Mouse (Mus musculus) ES-Bruce4 (cell line): Measurements from ENCODE around the gene Padi6. TPM values are rescaled to one million over a fixed set of nuclear protein-coding genes. Genes with fewer than 3 reads are reported as not detected.

ENCODE experiments used
- H3K27ac ChIP-seq: 2 replicates; pipeline ENCODE4 v1.5.1; 2012; ENCODE audit warnings: low read length, inconsistent platforms; ENCODE audit not compliant: insufficient read depth
- H3K27me3 ChIP-seq: 2 replicates; pipeline ENCODE4 v1.6.1; 2012; ENCODE audit warnings: mild to moderate bottlenecking, low read length, inconsistent platforms; ENCODE audit not compliant: control insufficient read depth, poor library complexity, insufficient read depth, severe bottlenecking
- H3K36me3 ChIP-seq: 2 replicates; pipeline ENCODE4 v1.6.1; 2012; ENCODE audit warnings: inconsistent platforms, mild to moderate bottlenecking, low read length, moderate library complexity; ENCODE audit not compliant: control insufficient read depth, poor library complexity, insufficient read depth, severe bottlenecking
- H3K4me1 ChIP-seq: one replicate; pipeline ENCODE4 v1.8.1; 2011; ENCODE audit warnings: low read length; ENCODE audit not compliant: control insufficient read depth, insufficient read depth
- H3K4me3 ChIP-seq: 2 replicates; pipeline ENCODE4 v1.5.1; 2011; ENCODE audit warnings: low read depth, mild to moderate bottlenecking, low read length
- H3K9ac ChIP-seq: 2 replicates; pipeline ENCODE4 v1.6.1; 2012; ENCODE audit warnings: low read depth, mild to moderate bottlenecking, inconsistent platforms; ENCODE audit not compliant: poor library complexity, severe bottlenecking
- H3K9me3 ChIP-seq: replicated peaks from 2 replicates; pipeline ENCODE4 v1.6.1; 2012; ENCODE audit warnings: mild to moderate bottlenecking, low read length, inconsistent platforms; ENCODE audit not compliant: control insufficient read depth, poor library complexity, insufficient read depth, severe bottlenecking
- CTCF ChIP-seq: IDR thresholded peaks from one replicate; pipeline ENCODE4 v1.8.1; 2011; ENCODE audit warnings: low read depth, low read length
- EP300 ChIP-seq: IDR thresholded peaks from 2 replicates; pipeline ENCODE4 v1.6.1; 2011; ENCODE audit warnings: low read depth, low read length; ENCODE audit not compliant: insufficient read depth
- POLR2A ChIP-seq: IDR thresholded peaks from one replicate; pipeline ENCODE4 v1.8.1; 2011; ENCODE audit warnings: low read length; ENCODE audit not compliant: insufficient read depth
- polyA plus RNA-seq: library from polyadenylated mRNA; stranded (reverse); fragments of >200 nt; gene quantifications from 2 replicates; pipeline ENCODE4 v1.2.4, GENCODE M21; 2011; ENCODE audit warnings: low read depth; ENCODE audit not compliant: missing spikeins, insufficient read depth, insufficient read length

The Padi6 gene
- polyA plus RNA-seq, 1 experiment = not detected

DNA sequence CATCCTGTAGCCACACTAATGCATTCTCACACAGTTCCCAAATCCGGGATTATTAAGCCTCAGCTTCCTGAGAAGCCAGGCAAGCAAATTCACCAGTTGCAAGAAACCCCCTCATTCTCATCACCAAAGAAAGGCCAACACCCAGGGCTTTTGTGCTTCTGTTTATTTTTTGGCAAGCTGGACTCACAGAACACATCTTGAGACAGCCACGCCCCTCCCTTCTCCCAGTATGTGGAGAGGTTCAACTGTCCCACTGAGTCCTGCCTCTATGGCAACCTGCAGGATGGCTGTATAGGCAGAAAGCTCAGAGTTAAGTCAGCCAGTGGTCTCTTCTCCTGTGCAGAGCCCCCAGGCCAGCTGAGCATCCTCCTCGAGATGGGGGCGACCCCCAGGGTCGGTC lies 42.8 kb upstream of the Padi6 start:
- no peak overlapping the region for H3K9ac ChIP-seq
- H3K27me3 ChIP-seq = no peaks in the 10 kb centered on the region
- no peak overlapping the region for H3K27ac ChIP-seq
- TF ChIP-seq POLR2A (no peak), EP300 (no peak), CTCF (no peak)
- H3K36me3 ChIP-seq = no peaks in the 10 kb centered on the region
- H3K4me3 ChIP-seq = no peak overlapping the region
- H3K4me1 ChIP-seq = no peaks in the 10 kb centered on the region
- no peaks in the 10 kb centered on the region for H3K9me3 ChIP-seq

GRCm38 (mm10) chr4:140784292-140784945 lies 42.0 kb upstream of the Padi6 start:
- TF ChIP-seq EP300 = no peak
- no peak for TF ChIP-seq POLR2A
- TF ChIP-seq CTCF = no peak
- Histone ChIP-seq H3K9me3 (no peaks in the 10 kb centered on the region), H3K9ac (no peak overlapping the region), H3K36me3 (no peaks in the 10 kb centered on the region), H3K4me1 (no peaks in the 10 kb centered on the region), H3K27ac (no peak overlapping the region), H3K27me3 (no peaks in the 10 kb centered on the region), H3K4me3 (no peak overlapping the region)

DNA sequence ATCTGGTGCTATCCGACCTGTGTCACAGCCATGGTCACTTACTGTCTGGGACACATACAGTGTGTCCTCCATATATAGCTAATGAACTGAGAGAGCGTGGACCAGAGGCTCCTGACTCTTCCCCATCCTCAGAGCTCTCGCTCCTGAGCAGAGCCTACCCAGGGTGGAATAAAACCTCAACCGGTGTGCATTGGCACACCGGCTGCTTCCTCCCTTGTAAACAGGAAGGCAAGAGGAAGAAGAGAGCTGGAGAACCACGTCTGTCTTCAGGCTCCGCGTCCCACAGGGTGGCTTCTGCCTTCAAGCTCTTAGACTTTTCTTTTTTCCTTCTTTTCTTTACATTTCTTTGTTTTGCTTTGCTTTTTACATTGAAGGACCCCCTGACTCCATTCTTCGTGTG lies 40.4 kb upstream of the Padi6 start:
- Histone ChIP-seq H3K9me3 (no peaks in the 10 kb centered on the region), H3K4me3 (no peak overlapping the region), H3K27me3 (no peaks in the 10 kb centered on the region), H3K9ac (no peak overlapping the region), H3K4me1 (no peaks in the 10 kb centered on the region), H3K27ac (no peak overlapping the region), H3K36me3 (no peaks in the 10 kb centered on the region)
- no peak for TF ChIP-seq POLR2A
- no peak for TF ChIP-seq EP300
- TF ChIP-seq CTCF = no peak

DNA sequence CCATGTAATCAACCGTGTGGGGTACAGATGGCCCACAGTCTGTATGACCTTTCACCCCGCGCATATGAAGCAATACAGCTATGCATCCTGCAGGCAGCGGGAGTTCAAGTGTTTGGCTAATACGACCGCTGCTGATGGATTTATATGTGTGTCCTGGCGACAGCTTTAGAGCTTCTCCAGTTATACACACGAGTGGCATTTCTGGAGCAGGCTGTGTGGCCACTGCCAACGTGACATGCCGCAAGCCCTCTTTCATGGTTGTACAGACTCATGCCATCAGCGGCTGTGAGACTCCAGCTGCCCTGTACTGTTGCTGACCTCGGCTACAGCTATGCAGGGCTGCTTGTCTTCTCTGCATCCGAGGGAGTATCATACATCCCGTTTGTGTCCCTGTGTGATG lies 38.1 kb upstream of the Padi6 start:
- TF ChIP-seq CTCF (no peak), POLR2A (no peak), EP300 (no peak)
- Histone ChIP-seq H3K27ac (no peak overlapping the region), H3K4me1 (no peaks in the 10 kb centered on the region), H3K4me3 (no peak overlapping the region), H3K36me3 (no peaks in the 10 kb centered on the region), H3K9ac (no peak overlapping the region), H3K27me3 (no peaks in the 10 kb centered on the region), H3K9me3 (no peaks in the 10 kb centered on the region)

DNA sequence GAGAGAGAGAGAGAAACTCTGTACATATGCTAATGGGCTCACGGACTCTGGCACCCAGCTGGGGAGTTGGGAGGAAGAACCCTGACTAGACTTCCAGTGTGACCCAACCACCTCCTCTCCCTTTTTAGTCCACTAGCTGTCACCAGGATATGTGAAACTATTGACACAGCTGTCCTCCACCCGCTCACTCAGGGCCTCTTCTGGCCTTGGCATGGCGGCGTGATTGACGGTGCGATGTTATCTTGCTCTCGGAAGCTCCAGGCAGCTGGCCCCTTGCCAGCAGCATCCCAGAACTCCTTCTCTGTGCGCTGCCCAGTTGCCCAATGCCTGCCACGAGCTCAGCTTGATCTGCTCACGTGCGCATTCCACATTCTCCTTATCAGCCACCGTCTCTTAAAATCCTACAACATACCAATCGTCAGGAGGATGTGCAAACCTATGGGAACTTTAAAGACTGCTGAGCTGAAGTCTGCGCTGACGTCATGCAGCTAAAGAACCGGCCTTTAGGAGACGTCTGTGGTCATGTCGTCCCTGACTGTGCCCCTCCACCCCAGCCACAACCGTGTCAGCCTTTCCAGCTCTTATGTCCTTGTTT lies 37.5 kb upstream of the Padi6 start:
- Histone ChIP-seq H3K27me3 (no peaks in the 10 kb centered on the region), H3K9me3 (no peaks in the 10 kb centered on the region), H3K4me3 (no peak overlapping the region), H3K4me1 (peaks cover under 1% of the 10 kb centered on the region), H3K9ac (no peak overlapping the region), H3K36me3 (no peaks in the 10 kb centered on the region), H3K27ac (no peak overlapping the region)
- TF ChIP-seq POLR2A (no peak), EP300 (no peak), CTCF (no peak)

DNA sequence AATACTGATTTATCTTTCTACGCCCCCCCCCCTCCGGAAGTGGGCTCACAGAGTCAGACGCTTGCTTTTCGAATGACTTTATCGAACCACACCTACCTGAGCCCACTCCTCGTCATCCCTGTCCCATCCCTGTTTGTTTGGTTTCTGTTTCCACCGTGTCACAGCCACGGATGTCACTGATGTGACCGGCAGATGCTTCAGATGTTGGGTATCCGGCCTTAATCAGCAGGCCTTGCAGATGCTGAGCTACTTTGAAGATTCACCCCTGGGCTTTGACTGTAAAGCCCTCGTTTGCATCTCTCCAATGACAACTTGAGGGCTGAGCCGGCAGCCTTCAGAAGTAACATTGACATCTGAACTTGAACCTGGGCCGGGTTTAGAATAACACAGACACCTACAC lies 34.2 kb upstream of the Padi6 start:
- Histone ChIP-seq H3K9ac (no peak overlapping the region), H3K4me1 (peaks cover 8% of the 10 kb centered on the region), H3K27ac (no peak overlapping the region), H3K9me3 (no peaks in the 10 kb centered on the region), H3K36me3 (no peaks in the 10 kb centered on the region), H3K4me3 (no peak overlapping the region), H3K27me3 (no peaks in the 10 kb centered on the region)
- no peak for TF ChIP-seq CTCF
- no peak for TF ChIP-seq POLR2A
- no peak for TF ChIP-seq EP300
